Mouse (Mus musculus) neutrophil, adult 5-6 weeks (primary cell): ENCODE data around the gene Pfkfb3. TPM values are rescaled to one million over a fixed set of nuclear protein-coding genes. Genes with fewer than 3 reads are reported as not detected.
"Not testable (repeated sequence)": the region's sequence is repeated elsewhere in the genome, so short reads cannot be mapped to it uniquely, and the experiment has no call there.

Experiments used
- ATAC-seq: fragments of 151-379, 151-347 bp; 2 replicates; pipeline ENCODE4 v1.8.0; 2017; ENCODE audit warnings: mild to moderate bottlenecking, moderate TSS enrichment; ENCODE audit not compliant: insufficient number of reproducible peaks, poor library complexity, low FRiP score, severe bottlenecking; ENCODE audit errors: extremely low read depth
- total RNA-seq: library from RNA; stranded (forward); fragments of 200-1000 nt; gene quantifications from 2 replicates; pipeline ENCODE4 v1.2.3, GENCODE M21; 2017

The Pfkfb3 gene
- total RNA-seq, 1 experiment from 2014 or later, result 46.0 TPM

- ATAC-seq, result peak; percentile 32
Measured at GRCm38 (mm10) chr2:11552966-11553451, 868 bp downstream of the Pfkfb3 start.

DNA sequence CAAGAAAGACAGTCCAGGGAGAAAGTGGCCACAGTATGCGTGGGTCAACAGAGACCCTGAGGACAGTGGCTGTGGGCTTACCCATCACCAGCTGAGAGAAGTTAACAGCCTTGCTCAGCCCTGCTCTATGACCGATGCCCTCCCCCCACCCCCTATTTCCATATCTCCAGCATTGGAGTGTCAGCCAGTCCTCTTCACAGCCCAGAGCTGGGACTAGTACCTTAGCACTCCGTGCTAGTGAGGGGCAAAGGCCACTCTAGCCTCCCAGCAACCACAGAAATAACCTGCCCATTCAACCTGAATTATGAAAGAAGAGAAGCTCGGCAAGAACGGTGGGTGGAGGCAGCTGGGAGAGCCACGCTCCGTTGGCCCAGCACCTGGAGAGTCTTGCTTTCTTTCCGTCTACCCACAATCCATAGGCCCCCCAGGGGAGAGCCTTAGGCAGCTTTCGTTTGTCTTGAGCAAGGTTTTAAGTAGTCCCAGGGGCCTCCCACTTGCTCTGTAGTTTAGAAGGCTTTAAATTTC is 1.5 kb downstream of the Pfkfb3 start:
- ATAC-seq, result 0 out of 2 replicates have a peak, but pooled peaks have one; percentile 4

DNA sequence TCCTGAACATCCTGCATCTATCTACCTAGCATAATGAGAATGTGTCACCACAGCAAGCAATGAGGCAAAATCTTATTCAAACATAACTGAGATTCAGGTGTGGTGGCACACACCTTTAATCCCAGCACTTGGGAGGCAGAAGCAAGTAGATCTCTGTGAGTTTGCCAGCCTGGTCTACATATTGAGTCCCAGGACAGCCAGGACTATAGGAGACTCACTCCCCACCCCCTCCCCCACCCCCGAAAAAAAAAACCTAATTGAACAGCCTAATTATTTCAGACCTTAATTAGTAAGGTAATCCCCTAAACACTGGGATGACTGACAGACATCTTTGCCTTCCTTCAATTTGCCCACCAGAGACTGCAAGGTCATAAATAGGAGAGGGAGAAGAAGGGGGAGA is 2.2 kb downstream of the Pfkfb3 start:
- no peak for ATAC-seq

- no peak for ATAC-seq
Measured at GRCm38 (mm10) chr2:11548508-11548907, 5.4 kb downstream of the Pfkfb3 start.

GRCm38 (mm10) chr2:11547609-11548008 is 6.3 kb downstream of the Pfkfb3 start:
- peak; percentile 63 for ATAC-seq

- ATAC-seq, result no peak
Measured at GRCm38 (mm10) chr2:11546091-11546490, 7.8 kb downstream of the Pfkfb3 start.

GRCm38 (mm10) chr2:11545380-11545779 is 8.5 kb downstream of the Pfkfb3 start:
- ATAC-seq, result no peak

GRCm38 (mm10) chr2:11544342-11544741 is 9.5 kb downstream of the Pfkfb3 start:
- no peak for ATAC-seq

- ATAC-seq, result no peak
Measured at GRCm38 (mm10) chr2:11543158-11543557, 10.7 kb downstream of the Pfkfb3 start.

GRCm38 (mm10) chr2:11542640-11543039 is 11.2 kb downstream of the Pfkfb3 start:
- ATAC-seq, result peak; percentile 83

GRCm38 (mm10) chr2:11542121-11542520 is 11.8 kb downstream of the Pfkfb3 start:
- no peak for ATAC-seq

- not testable (repeated sequence) for ATAC-seq
Measured at GRCm38 (mm10) chr2:11541528-11541927, 12.3 kb downstream of the Pfkfb3 start.

GRCm38 (mm10) chr2:11535966-11536365 is 17.9 kb downstream of the Pfkfb3 start:
- ATAC-seq, result no peak

- peak; percentile 94 for ATAC-seq
Measured at GRCm38 (mm10) chr2:11535412-11535928, 18.4 kb downstream of the Pfkfb3 start.

GRCm38 (mm10) chr2:11534826-11535225 is 19.1 kb downstream of the Pfkfb3 start:
- ATAC-seq, result no peak

DNA sequence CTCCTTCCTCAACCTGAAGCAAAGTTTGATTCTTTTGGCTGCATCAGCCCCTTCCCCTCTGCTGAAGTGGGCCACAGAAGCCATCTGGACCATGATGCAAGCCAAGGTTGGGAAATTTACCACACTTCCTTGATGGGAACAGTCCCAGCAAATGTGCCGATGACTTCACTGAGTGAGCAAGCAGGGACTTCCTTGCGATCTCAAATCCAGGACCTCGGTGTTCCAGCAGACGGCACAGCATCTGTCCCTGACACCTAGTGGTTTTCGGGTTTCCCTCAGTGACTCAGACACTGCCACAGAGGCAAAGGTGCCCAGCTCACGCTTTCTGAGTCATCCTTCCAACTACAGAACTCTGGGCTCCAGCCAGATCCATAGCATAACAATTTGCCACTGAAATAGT is 23.8 kb downstream of the Pfkfb3 start:
- ATAC-seq, result peak; percentile 62

GRCm38 (mm10) chr2:11526063-11526462 is 27.8 kb downstream of the Pfkfb3 start:
- no peak for ATAC-seq

DNA sequence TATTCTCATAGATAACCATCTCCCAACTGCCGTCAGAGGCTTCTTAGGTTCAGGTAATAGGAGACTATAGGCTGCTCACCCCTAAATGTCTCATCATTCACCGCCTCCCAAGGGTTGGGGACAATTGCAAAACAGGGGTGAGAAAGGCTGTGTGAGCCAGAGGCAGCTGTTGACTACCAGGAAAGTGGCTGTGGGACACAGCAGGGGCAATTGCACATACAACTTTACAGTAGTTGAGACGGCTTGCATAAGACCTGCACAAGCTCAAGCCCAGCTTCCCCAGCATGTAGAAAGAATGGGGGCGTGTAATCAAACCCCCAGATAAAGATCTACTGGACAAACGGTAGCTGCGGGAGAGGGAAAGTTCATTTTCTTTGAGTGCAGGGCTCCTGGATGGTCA is 29.1 kb downstream of the Pfkfb3 start:
- peak; percentile 27; the same call in 1 of the 2 replicates for ATAC-seq

DNA sequence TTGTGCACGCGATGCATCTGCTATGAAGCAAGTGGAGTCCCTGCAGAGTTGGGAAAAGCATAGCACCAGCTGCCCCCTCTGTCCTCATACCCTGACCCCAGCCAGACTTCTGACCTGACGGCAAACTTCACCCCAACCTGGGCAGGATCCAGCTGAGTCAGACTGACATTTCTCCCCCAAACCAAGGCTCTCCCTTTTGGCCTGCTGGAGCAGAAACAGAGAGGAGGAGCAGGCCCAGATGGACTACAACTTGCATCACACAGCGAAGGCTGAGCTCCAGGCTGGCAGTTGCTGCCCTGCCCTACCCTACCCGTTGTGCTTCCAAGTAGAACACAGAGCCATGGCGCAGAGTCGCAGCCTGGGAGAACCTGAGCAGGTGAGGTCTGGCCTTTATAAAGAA is 32.1 kb downstream of the Pfkfb3 start:
- ATAC-seq, result no peak; the same call in 1 of the 2 replicates

DNA sequence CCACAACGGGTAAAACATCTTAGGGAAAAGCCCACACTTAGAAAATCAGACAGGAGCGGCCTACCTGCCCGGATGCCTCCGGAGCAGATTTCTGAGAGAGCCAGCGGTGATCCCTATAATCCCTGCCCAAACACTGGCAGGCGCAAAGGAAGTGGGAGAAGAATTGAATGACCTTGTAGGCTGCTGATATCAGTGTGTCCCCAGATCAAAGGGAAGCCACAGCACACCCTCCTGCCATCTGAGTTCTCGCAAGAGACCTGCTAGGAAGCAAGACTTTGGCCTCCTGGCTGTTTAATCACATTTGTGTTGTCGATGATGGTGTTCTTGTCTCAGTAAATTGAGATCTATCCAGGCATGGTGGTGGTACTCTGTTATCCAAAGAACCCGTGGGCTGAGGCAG is 33.1 kb downstream of the Pfkfb3 start:
- ATAC-seq, result no peak

GRCm38 (mm10) chr2:11515828-11516227 is 38.0 kb downstream of the Pfkfb3 start:
- no peak for ATAC-seq
